Mouse (Mus musculus): ENCODE measurements at regions not wholly inside any gene's neighbourhood (a gene's known extent, or its start where the extent isn't known, plus 50 kb on each side); places are given as distances from the start of the nearest gene placed in this dataset.

GRCm38 (mm10) chr14:24825722-24826386 is 338.9 kb downstream of the Rps24 start:
- 70% methylated on average over 11 of the region's 11 CpGs for WGBS
- DNase-seq (ENCODE audit: low read depth, low spot score) = no peak

DNA sequence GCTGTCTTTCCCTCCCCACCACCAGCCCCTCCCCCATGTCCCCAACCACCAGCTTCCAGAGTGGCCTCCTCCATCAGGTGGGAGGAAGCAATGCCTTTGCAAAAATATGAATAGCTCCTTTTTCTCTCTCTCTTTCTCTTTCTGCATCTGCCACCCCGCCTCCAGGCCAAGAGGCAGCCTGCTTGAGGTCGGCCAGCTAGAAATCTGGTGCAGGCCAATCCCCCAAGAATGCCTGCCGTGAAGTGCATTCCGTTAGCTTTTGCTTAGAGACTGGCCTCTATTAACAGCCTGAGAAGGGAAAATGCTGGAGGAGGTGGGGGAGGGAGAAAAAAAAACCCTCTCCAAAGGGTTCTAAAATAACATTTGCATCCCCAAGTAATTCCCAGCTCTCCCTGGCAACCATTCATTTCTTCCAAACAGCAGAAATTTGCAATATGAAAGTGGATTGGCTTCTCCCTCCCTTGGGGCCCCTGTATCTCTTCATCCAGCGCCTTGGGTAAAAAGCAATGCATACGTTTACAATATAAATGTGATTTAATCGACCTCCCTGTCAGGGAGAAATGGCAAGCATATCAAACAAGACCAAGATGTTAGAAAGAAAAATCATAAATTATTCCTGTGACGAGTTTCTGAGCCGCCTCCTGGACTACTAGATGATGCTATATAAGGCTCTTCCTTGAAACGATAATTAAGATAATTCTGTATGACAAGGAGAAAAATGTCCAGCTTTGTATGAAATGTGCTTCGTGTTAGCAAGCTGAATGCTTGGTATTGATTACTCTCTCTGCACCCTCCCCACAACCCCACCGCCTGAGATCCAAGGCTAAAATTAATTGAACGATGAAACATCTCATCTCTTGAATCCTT is 339.8 kb downstream of the Rps24 start:
- WGBS = 58% methylated on average over 13 of the region's 13 CpGs
- no peak for DNase-seq (ENCODE audit: low read depth, low spot score)

GRCm38 (mm10) chr14:24827381-24828031 is 340.6 kb downstream of the Rps24 start:
- WGBS = 58% methylated on average over 8 of the region's 8 CpGs
- DNase-seq (ENCODE audit: low read depth, low spot score) = no peak

- no peak for DNase-seq (ENCODE audit: low read depth, low spot score)
- WGBS = 40% methylated on average over 6 of the region's 6 CpGs
Observed at GRCm38 (mm10) chr14:24829001-24829400, 342.1 kb downstream of the Rps24 start.

GRCm38 (mm10) chr14:24833211-24833610 is 346.3 kb downstream of the Rps24 start:
- 60% methylated on average over 2 of the region's 2 CpGs for WGBS

GRCm38 (mm10) chr14:24838219-24838618 is 351.3 kb downstream of the Rps24 start:
- WGBS = 65% methylated on average over 4 of the region's 4 CpGs
- no peak for DNase-seq (ENCODE audit: low read depth, low spot score)

More at GRCm38 (mm10) chr14:24833211-24833610, 346.3 kb downstream of the Rps24 start:
- no peak for DNase-seq (ENCODE audit: low read depth, low spot score)

DNA sequence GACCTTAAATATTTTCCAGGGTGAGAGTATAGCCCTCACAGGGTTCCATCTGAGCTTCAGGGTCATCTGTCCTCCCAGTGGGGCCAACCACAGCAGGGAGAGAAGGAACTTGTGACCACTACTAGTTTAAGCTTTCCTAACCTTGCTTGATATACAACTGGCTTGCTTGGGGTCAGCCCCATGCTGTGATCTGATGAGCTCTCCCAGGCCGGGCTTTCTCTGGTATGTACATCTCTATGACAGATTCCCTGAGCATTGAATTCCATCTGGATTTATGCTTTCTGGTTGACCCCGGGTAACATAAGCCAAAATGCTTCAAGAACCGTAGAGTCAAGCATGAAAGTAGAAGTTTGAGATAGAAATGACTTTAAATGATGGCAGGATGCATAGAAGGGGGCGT is 352.1 kb downstream of the Rps24 start:
- DNase-seq (ENCODE audit: low read depth, low spot score) = no peak
- WGBS = 72% methylated on average over 4 of the region's 4 CpGs

GRCm38 (mm10) chr14:24841715-24842496 is 355.0 kb downstream of the Rps24 start:
- 70% methylated on average over 17 of the region's 17 CpGs for WGBS
- DNase-seq (ENCODE audit: low read depth, low spot score) = no peak

DNA sequence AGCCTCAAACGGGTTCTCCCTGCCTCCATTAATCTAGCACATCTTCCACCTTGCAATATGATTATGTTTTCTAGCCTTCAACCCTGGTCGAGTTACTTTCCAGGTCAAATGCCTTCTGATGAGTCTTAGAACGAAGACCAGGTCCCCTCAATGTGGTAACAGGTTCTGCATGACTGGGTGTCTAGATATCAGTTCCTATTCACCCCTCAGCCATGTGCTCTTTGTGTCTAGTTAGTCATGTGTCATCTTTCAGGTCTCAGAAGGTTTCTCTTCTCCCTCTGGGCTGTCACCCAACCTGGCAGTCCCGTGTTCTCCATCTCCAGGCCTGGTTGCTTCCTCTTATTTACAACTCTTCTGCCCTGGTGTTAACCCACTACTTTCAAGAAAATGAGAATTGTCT is 356.7 kb downstream of the Rps24 start:
- DNase-seq (ENCODE audit: low read depth, low spot score) = no peak
- 64% methylated on average over 4 of the region's 4 CpGs for WGBS

DNA sequence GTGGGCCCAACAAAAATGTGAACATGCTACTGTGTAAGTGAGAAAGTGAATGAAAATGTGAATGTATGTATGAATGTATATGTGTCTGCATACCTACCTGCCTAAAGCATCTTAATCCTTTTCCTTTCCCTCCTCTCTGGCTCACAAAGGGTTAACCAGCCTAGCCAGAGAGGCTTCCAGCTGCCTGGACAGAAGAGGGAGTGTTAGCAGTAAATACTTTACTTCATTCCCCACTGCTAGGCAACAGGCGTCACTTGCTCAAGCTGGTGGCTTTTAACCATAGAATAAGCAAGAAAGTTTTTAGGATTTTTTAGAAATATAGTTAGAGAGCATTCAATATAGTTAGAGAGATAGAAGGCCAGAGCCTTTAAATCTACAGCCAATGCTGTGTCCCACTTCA is 363.6 kb downstream of the Rps24 start:
- DNase-seq (ENCODE audit: low read depth, low spot score) = no peak
- 31% methylated on average over 1 of the region's 1 CpGs for WGBS

GRCm38 (mm10) chr14:24854459-24854858 is 367.5 kb downstream of the Rps24 start:
- no peak for DNase-seq (ENCODE audit: low read depth, low spot score)
- 37% methylated on average over 4 of the region's 4 CpGs for WGBS

DNA sequence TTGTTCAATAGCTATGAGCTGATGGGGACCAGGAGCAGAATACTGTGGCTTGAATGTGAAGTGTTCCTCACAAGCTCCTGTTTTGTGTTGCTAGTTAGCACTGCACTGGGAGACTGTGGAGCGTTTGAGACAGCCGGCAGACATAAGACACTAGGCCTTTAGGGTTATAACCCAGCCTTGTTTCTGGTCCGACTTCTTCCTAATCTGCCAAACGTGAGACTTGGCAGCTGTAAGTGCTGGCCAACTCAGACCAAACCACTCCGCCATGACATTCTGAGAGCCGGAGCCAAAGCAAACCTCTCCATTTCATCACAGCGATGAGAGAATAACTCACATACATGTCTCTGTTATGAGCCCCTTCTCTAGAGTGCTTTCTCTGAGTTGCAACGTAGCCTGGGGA is 375.2 kb downstream of the Rps24 start:
- DNase-seq (ENCODE audit: low read depth, low spot score) = no peak
- WGBS = 73% methylated on average over 8 of the region's 8 CpGs

DNA sequence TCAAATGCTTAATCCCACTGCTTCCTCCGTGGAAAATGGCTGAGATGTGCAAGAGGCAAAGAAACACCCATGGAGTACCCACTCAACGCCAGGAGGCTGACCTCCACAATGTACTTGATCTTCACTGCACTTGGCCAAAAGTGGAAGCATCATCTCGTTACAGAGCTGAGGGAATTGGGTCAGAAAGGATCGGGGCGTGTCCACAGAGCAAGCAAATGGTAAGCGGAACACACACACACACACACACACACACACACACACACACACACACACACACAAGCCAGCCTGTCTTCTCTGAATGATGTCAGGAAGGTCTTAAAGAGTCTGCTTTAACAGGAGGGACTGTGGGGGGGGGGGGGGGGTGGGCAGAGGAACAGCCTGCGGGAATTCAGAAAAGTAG is 375.7 kb downstream of the Rps24 start:
- DNase-seq (ENCODE audit: low read depth, low spot score) = no peak
- 58% methylated on average over 7 of the region's 7 CpGs for WGBS

GRCm38 (mm10) chr14:24863116-24863515 is 376.2 kb downstream of the Rps24 start:
- 73% methylated on average over 8 of the region's 8 CpGs for WGBS
- DNase-seq (ENCODE audit: low read depth, low spot score) = no peak

GRCm38 (mm10) chr14:24865579-24866230 is 378.8 kb downstream of the Rps24 start:
- no peak for DNase-seq (ENCODE audit: low read depth, low spot score)
- WGBS = 74% methylated on average over 6 of the region's 6 CpGs

GRCm38 (mm10) chr14:24867816-24868215 is 380.9 kb downstream of the Rps24 start:
- DNase-seq (ENCODE audit: low read depth, low spot score) = no peak
- WGBS = 84% methylated on average over 6 of the region's 6 CpGs

DNA sequence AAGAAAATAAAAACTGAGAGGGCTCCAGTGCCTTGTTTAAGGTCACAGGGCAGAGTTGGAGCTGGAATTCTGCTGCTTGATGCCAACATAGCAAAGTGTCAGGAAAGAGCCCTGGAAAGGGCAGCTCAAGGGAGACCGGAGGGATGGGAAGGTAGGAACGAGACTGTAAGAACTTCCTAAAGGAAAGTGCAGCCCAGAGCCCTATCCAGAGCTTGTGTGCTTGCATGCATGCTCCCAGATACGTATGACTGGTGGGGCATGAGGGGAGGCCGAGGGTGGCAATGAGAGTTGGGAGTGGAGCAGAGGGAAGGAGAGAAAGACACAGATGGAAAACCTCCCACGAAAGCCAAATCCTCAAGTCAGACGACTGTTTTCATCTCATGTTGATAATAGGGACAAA is 381.8 kb downstream of the Rps24 start:
- WGBS = 79% methylated on average over 6 of the region's 6 CpGs
- DNase-seq (ENCODE audit: low read depth, low spot score) = no peak

DNA sequence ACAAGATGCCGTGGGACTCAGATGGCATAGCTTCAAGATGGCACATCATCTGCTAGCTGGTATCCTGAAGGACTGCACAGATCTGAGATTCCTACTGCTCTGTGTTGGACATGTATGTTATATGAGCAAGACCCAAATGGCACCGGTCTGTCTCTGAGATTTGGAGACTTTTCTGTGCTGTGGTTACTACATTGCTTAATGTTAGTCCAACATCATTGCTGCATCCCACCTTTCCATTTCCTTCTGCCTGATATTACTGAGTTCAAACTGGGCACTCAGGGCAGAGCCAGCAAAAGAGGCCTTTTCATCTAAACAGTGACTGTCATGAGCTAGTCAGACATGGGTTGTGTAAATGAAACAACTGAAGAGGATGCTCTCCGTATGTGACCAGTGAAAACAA is 383.3 kb downstream of the Rps24 start:
- WGBS = 92% methylated on average over 3 of the region's 3 CpGs
- DNase-seq (ENCODE audit: low read depth, low spot score) = no peak

DNA sequence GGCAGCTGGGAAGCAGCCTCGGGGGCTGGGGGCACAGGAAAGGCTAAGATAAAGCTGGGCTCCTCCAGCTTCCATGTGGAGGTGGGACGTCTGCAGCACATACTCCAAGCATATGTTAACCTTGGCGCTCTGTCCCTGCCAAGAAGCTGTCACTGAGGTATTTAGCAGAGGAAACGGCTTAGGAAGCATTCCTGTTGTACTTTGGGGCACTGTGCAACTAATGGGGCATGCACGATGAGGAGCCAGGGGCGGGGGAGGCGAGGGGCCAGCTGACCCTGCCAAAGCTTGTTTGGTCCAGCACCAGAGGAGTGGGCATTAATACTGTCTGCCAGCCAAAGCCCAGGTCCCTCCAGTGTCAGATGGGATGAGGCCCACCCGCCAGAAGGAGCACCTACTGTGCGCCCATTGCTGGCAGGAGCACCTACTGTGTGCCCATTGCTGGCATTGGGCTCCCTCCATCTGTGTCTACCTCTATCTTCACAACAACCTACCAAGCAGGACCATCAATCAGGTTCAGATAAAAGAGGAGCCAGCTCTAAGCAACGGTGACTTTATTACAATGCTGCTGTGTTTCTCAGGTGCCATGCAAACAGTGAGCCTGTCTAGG is 384.6 kb downstream of the Rps24 start:
- WGBS = 62% methylated on average over 10 of the region's 10 CpGs
- DNase-seq (ENCODE audit: low read depth, low spot score) = no peak

Data from large intestine, adult 2 months (tissue).